In genomic region chr3:67496310-67496709, GRCm38 (mm10) we compare ENCODE assay signal across 19 mouse cellular contexts. TPM values are rescaled to one million over a fixed set of nuclear protein-coding genes. Genes with fewer than 3 reads are reported as not detected.
"Had no signal": no experiment of that assay in that cellular context is flagged by ENCODE, and none has a peak within 500 bp of the region (broad histone marks: within the 10 kb centered on the region; RNA-seq: fewer than 3 reads in every experiment).

No protein-coding gene starts in this region.

- DNase-seq: liver, embryonic 13.5 days; lung, adult 18-20 months; lung, embryonic 14.5 days; lung, postnatal 10 days; lung, postnatal 4 days; retina, postnatal 1 day; right cerebral cortex, adult 18-20 months; right cerebral cortex, postnatal 25 days; thymus, adult 18-20 months; thymus, postnatal 14 days; thymus, postnatal 36 days had no signal

- H3K27me3 ChIP-seq: liver, embryonic 13.5 days; liver, embryonic 15.5 days; neural tube, embryonic 13.5 days; neural tube, embryonic 15.5 days had no signal

- H3K4me2 ChIP-seq: liver, embryonic 13.5 days; liver, embryonic 15.5 days; lung, embryonic 14.5 days; midbrain, embryonic 12.5 days; neural tube, embryonic 13.5 days; neural tube, embryonic 15.5 days had no signal

- H3K4me1 ChIP-seq: midbrain, embryonic 10.5 days; midbrain, embryonic 12.5 days; neural tube, embryonic 13.5 days; neural tube, embryonic 15.5 days had no signal

- H3K36me3 ChIP-seq: liver, embryonic 13.5 days; liver, embryonic 15.5 days; midbrain, embryonic 10.5 days; midbrain, embryonic 12.5 days; neural tube, embryonic 13.5 days; neural tube, embryonic 15.5 days had no signal

- H3K9me3 ChIP-seq: liver, embryonic 13.5 days; liver, embryonic 15.5 days; midbrain, embryonic 12.5 days; neural tube, embryonic 13.5 days; neural tube, embryonic 15.5 days had no signal

- H3K9ac ChIP-seq: liver, embryonic 13.5 days; liver, embryonic 15.5 days; lung, embryonic 14.5 days; midbrain, embryonic 12.5 days; neural tube, embryonic 13.5 days; neural tube, embryonic 15.5 days had no signal

- H3K27ac ChIP-seq: liver, embryonic 13.5 days; liver, embryonic 15.5 days; midbrain, embryonic 10.5 days; midbrain, embryonic 12.5 days; neural tube, embryonic 13.5 days; neural tube, embryonic 15.5 days had no signal

- H3K4me3 ChIP-seq: liver, embryonic 13.5 days; liver, embryonic 15.5 days; midbrain, embryonic 10.5 days; midbrain, embryonic 12.5 days; myocyte; neural tube, embryonic 13.5 days; neural tube, embryonic 15.5 days had no signal

RNA-seq across cellular contexts. Expression of gene Rarres1, which starts 19.0 kb away (rescaled TPM):
- total RNA-seq: megakaryocyte, adult 5-6 weeks; megakaryocyte-erythroid progenitor cell, adult 5-6 weeks had no signal
- polyA plus RNA-seq: myocyte had no signal
